Mouse (Mus musculus) lung, adult 2 months (tissue): ENCODE results near the gene Vps8.

ENCODE experiments used
- CTCF ChIP-seq: fragments of 200-500 bp; IDR thresholded peaks from 2 replicates; pipeline ENCODE4 v1.5.1; 2011; ENCODE audit warnings: mild to moderate bottlenecking, low read length, control low read depth; ENCODE audit not compliant: insufficient read depth
- POLR2A ChIP-seq: fragments of 200-500 bp; IDR thresholded peaks from 2 replicates; pipeline ENCODE4 v1.6.1; 2011; ENCODE audit warnings: low read depth, mild to moderate bottlenecking, control low read depth, low read length, borderline replicate concordance; ENCODE audit errors: extremely low read depth

GRCm38 (mm10) chr16:21627248-21627647 lies 204.3 kb downstream of the Vps8 start:
- TF ChIP-seq POLR2A, result no peak
- no peak for TF ChIP-seq CTCF
